Mouse (Mus musculus) liver, embryonic 12.5 days (tissue): ENCODE results near the gene Artn. TPM values are rescaled to one million over a fixed set of nuclear protein-coding genes. Genes with fewer than 3 reads are reported as not detected.
A peak's percentile ranks its signal among the peaks of the same experiment; 100 is the strongest.

ENCODE experiments used
- ATAC-seq: fragments of 200-750 bp; cut with Nextera tagmentation; 2 replicates; pipeline ENCODE4 v1.8.0; 2017; ENCODE audit warnings: moderate number of reproducible peaks, mild to moderate bottlenecking, moderate library complexity
- H3K27ac ChIP-seq: fragments of 300-500 bp; sonication (generic); 2 replicates; pipeline ENCODE4 v1.5.1; 2016; ENCODE audit warnings: mild to moderate bottlenecking
- H3K27me3 ChIP-seq: fragments of 300-500 bp; sonication (generic); replicated peaks from 2 replicates; pipeline ENCODE4 v1.6.1; 2016; ENCODE audit warnings: mild to moderate bottlenecking, moderate library complexity
- H3K36me3 ChIP-seq: fragments of 300-500 bp; sonication (generic); 2 replicates; pipeline ENCODE4 v1.6.1; 2016; ENCODE audit warnings: mild to moderate bottlenecking, moderate library complexity
- H3K4me1 ChIP-seq: fragments of 300-500 bp; sonication (generic); 2 replicates; pipeline ENCODE4 v1.6.1; 2016
- H3K4me2 ChIP-seq: fragments of 300-500 bp; sonication (generic); 2 replicates; pipeline ENCODE4 v1.6.1; 2016; ENCODE audit warnings: mild to moderate bottlenecking, moderate library complexity
- H3K4me3 ChIP-seq: fragments of 300-500 bp; sonication (generic); 2 replicates; pipeline ENCODE4 v1.5.1; 2016; ENCODE audit warnings: mild to moderate bottlenecking, moderate library complexity
- H3K9ac ChIP-seq: fragments of 300-500 bp; sonication (generic); 2 replicates; pipeline ENCODE4 v1.6.1; 2016; ENCODE audit warnings: mild to moderate bottlenecking, moderate library complexity
- H3K9me3 ChIP-seq: fragments of 300-500 bp; sonication (generic); replicated peaks from 2 replicates; pipeline ENCODE4 v1.6.1; 2016; ENCODE audit warnings: mild to moderate bottlenecking, moderate library complexity
- WGBS: fragments of 180-500 bp; shearing (Covaris S2); methylation state at CpG from one replicate; pipeline ENCODE4 v1.1.7; 2016; ENCODE audit not compliant: insufficient replicate concordance; 5-methylcytosine and 5-hydroxymethylcytosine counted together
- polyA plus RNA-seq: library from polyadenylated mRNA; unstranded; fragments of >200 nt; fragmentation: Nextera tagmentation; extraction: Ambion mirVana; gene quantifications from 2 replicates; pipeline ENCODE4 v1.2.1, GENCODE M21; 2016

Artn gene
- polyA plus RNA-seq, 1 experiment from 2014 or later: 2.8 TPM

- Histone ChIP-seq H3K4me3 (no peak overlapping the region), H3K9me3 (no peaks in the 10 kb centered on the region), H3K27me3 (peaks cover 15% of the 10 kb centered on the region), H3K4me2 (no peak overlapping the region), H3K36me3 (no peaks in the 10 kb centered on the region), H3K4me1 (peaks cover 51% of the 10 kb centered on the region), H3K27ac (peak overlapping the region; percentile 49; the same call in 1 of the 2 replicates), H3K9ac (no peak overlapping the region)
- WGBS: 70% methylated on average over 4 of the region's 4 CpGs
- ATAC-seq: no peak
Measured at GRCm38 (mm10) chr4:117917847-117918246, 11.7 kb downstream of the Artn start.

- peak overlapping the region; percentile 4; the same call in 1 of the 2 replicates for H3K4me2 ChIP-seq
- H3K4me1 ChIP-seq: peaks cover 55% of the 10 kb centered on the region
- ATAC-seq: no peak
- peak overlapping the region; percentile 2; the same call in 1 of the 2 replicates for H3K9ac ChIP-seq
- peaks cover 10% of the 10 kb centered on the region for H3K27me3 ChIP-seq
- H3K9me3 ChIP-seq: no peaks in the 10 kb centered on the region
- H3K27ac ChIP-seq: 0 out of 2 replicates have a peak overlapping the region, but pooled peaks have one; percentile 23
- H3K36me3 ChIP-seq: peaks cover 3% of the 10 kb centered on the region
- no peak overlapping the region for H3K4me3 ChIP-seq
- 41% methylated on average over 4 of the region's 4 CpGs for WGBS
Measured at GRCm38 (mm10) chr4:117917402-117917801, 12.2 kb downstream of the Artn start.

- Histone ChIP-seq H3K4me2 (peak overlapping the region; percentile 84), H3K4me3 (peak overlapping the region; percentile 73), H3K4me1 (peaks cover 64% of the 10 kb centered on the region), H3K27me3 (peaks cover under 1% of the 10 kb centered on the region; the same call in 1 of the 2 replicates), H3K9me3 (no peaks in the 10 kb centered on the region), H3K36me3 (peaks cover 13% of the 10 kb centered on the region), H3K27ac (peak overlapping the region; percentile 78), H3K9ac (peak overlapping the region; percentile 88)
- 31% methylated on average over 5 of the region's 5 CpGs for WGBS
- ATAC-seq: no peak
Measured at GRCm38 (mm10) chr4:117916386-117916785, 13.2 kb downstream of the Artn start.

- peaks cover 66% of the 10 kb centered on the region for H3K4me1 ChIP-seq
- peak overlapping the region; percentile 78 for H3K27ac ChIP-seq
- H3K9ac ChIP-seq: peak overlapping the region; percentile 88
- no peaks in the 10 kb centered on the region for H3K27me3 ChIP-seq
- WGBS: 2% methylated on average over 19 of the region's 19 CpGs
- no peaks in the 10 kb centered on the region for H3K9me3 ChIP-seq
- ATAC-seq: no peak
- H3K4me3 ChIP-seq: peak overlapping the region; percentile 73
- peak overlapping the region; percentile 84 for H3K4me2 ChIP-seq
- H3K36me3 ChIP-seq: peaks cover 21% of the 10 kb centered on the region
Measured at GRCm38 (mm10) chr4:117915489-117916105, 14.0 kb downstream of the Artn start.

- peaks cover 73% of the 10 kb centered on the region for H3K4me1 ChIP-seq
Measured at GRCm38 (mm10) chr4:117914591-117915442, 14.7 kb downstream of the Artn start, which contains the start of gene Ipo13. Gene Ipo13, minus strand, starts transcription at chr4:117914999.

GRCm38 (mm10) chr4:117914031-117914430 lies 15.5 kb downstream of the Artn start:
- H3K4me3 ChIP-seq: peak overlapping the region; percentile 73
- no peaks in the 10 kb centered on the region for H3K9me3 ChIP-seq
- no peak; the same call in 1 of the 2 replicates for ATAC-seq
- peak overlapping the region; percentile 84 for H3K4me2 ChIP-seq
- H3K36me3 ChIP-seq: peaks cover 37% of the 10 kb centered on the region
- WGBS: 19% methylated on average over 8 of the region's 8 CpGs
- peak overlapping the region; percentile 88 for H3K9ac ChIP-seq
- H3K27ac ChIP-seq: peak overlapping the region; percentile 81
- peaks cover 80% of the 10 kb centered on the region for H3K4me1 ChIP-seq
- H3K27me3 ChIP-seq: no peaks in the 10 kb centered on the region

More at GRCm38 (mm10) chr4:117914591-117915442, 14.7 kb downstream of the Artn start, which contains the start of gene Ipo13:
- no peaks in the 10 kb centered on the region for H3K9me3 ChIP-seq
- peaks cover 29% of the 10 kb centered on the region for H3K36me3 ChIP-seq
- H3K27me3 ChIP-seq: no peaks in the 10 kb centered on the region
- H3K27ac ChIP-seq: peak within 1 kb of the TSS; percentile 81
- WGBS: under 1% methylated on average over 61 of the region's 61 CpGs
- peak; percentile 92 for ATAC-seq
- peak within 1 kb of the TSS; percentile 84 for H3K4me2 ChIP-seq
- peak within 1 kb of the TSS; percentile 73 for H3K4me3 ChIP-seq
- H3K9ac ChIP-seq: peak within 1 kb of the TSS; percentile 88

GRCm38 (mm10) chr4:117913421-117913820 lies 16.1 kb downstream of the Artn start:
- no peak for ATAC-seq
- peaks cover 43% of the 10 kb centered on the region for H3K36me3 ChIP-seq
- H3K4me3 ChIP-seq: peak overlapping the region; percentile 73
- peaks cover 77% of the 10 kb centered on the region for H3K4me1 ChIP-seq
- H3K27me3 ChIP-seq: no peaks in the 10 kb centered on the region
- H3K27ac ChIP-seq: peak overlapping the region; percentile 46
- peak overlapping the region; percentile 88 for H3K9ac ChIP-seq
- H3K4me2 ChIP-seq: peak overlapping the region; percentile 84
- H3K9me3 ChIP-seq: no peaks in the 10 kb centered on the region
- WGBS: 69% methylated on average over 3 of the region's 3 CpGs

GRCm38 (mm10) chr4:117912685-117913273 lies 16.8 kb downstream of the Artn start:
- WGBS: 83% methylated on average over 7 of the region's 7 CpGs
- no peaks in the 10 kb centered on the region for H3K9me3 ChIP-seq
- H3K36me3 ChIP-seq: peaks cover 49% of the 10 kb centered on the region
- H3K9ac ChIP-seq: peak overlapping the region; percentile 12; the same call in 1 of the 2 replicates
- H3K27ac ChIP-seq: 0 out of 2 replicates have a peak overlapping the region, but pooled peaks have one; percentile 46
- no peak for ATAC-seq
- peak overlapping the region; percentile 73 for H3K4me3 ChIP-seq
- H3K4me1 ChIP-seq: peaks cover 70% of the 10 kb centered on the region
- H3K4me2 ChIP-seq: peak overlapping the region; percentile 84
- no peaks in the 10 kb centered on the region for H3K27me3 ChIP-seq

- peaks cover 64% of the 10 kb centered on the region for H3K4me1 ChIP-seq
- peaks cover 54% of the 10 kb centered on the region for H3K36me3 ChIP-seq
- H3K4me3 ChIP-seq: no peak overlapping the region
- ATAC-seq: no peak
- no peak overlapping the region for H3K9ac ChIP-seq
- H3K4me2 ChIP-seq: no peak overlapping the region
- WGBS: 86% methylated on average over 13 of the region's 13 CpGs
- H3K27ac ChIP-seq: no peak overlapping the region
- H3K9me3 ChIP-seq: no peaks in the 10 kb centered on the region
- H3K27me3 ChIP-seq: no peaks in the 10 kb centered on the region
Measured at GRCm38 (mm10) chr4:117912131-117912561, 17.4 kb downstream of the Artn start.

GRCm38 (mm10) chr4:117908834-117909453 lies 20.6 kb downstream of the Artn start:
- Histone ChIP-seq H3K9ac (no peak overlapping the region), H3K27me3 (no peaks in the 10 kb centered on the region), H3K9me3 (no peaks in the 10 kb centered on the region), H3K36me3 (peaks cover 84% of the 10 kb centered on the region), H3K4me3 (no peak overlapping the region), H3K27ac (no peak overlapping the region), H3K4me2 (no peak overlapping the region), H3K4me1 (peaks cover 43% of the 10 kb centered on the region)
- 82% methylated on average over 8 of the region's 8 CpGs for WGBS
- no peak for ATAC-seq

- Histone ChIP-seq H3K4me1 (peaks cover 18% of the 10 kb centered on the region), H3K36me3 (peaks cover 96% of the 10 kb centered on the region), H3K27ac (no peak overlapping the region), H3K27me3 (no peaks in the 10 kb centered on the region), H3K9ac (no peak overlapping the region), H3K4me3 (no peak overlapping the region), H3K9me3 (no peaks in the 10 kb centered on the region), H3K4me2 (no peak overlapping the region)
- 85% methylated on average over 3 of the region's 3 CpGs for WGBS
- ATAC-seq: no peak
Measured at GRCm38 (mm10) chr4:117906196-117906595, 23.4 kb downstream of the Artn start.
